Mouse (Mus musculus) frontal cortex, adult (tissue): ENCODE data around the gene Spem2.

Experiments
- ATAC-seq: cut with Nextera tagmentation; 2 replicates; pipeline ENCODE4 v1.9.2; 2017; ENCODE audit warnings: mild to moderate bottlenecking, moderate library complexity, mixed read lengths; ENCODE audit not compliant: low TSS enrichment

The Spem2 gene

DNA sequence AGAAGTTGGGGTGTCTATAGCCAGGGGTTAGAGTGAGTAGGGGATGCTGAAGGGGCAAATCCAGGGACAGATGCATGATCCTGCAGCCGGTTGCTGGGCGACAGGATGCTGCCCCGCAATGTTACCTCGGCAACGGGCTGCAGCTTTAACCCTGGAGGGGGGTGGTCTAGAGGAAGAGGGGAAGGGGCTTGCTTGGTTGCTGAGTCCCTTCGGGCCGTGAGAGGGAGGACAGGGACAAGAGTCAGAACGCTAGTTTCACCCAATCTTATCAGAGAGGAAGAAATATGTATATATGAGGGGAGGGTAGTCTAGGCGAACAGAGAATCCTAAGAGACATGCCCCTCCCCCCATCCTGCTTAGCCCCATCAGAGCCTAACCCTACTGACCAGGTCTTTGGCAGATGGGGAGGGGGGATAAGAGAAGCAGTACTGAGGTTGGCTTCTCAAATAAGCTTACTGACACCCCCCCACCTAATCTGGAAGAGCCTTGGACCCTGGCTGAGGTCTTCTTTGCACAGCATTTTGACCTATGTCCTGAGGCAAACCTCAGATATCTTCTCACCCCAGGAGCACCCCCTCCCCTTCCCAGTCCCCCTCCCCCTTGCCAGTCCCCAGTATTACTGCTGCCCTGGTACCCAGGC is 17.2 kb upstream of the Spem2 start:
- ATAC-seq: no peak

DNA sequence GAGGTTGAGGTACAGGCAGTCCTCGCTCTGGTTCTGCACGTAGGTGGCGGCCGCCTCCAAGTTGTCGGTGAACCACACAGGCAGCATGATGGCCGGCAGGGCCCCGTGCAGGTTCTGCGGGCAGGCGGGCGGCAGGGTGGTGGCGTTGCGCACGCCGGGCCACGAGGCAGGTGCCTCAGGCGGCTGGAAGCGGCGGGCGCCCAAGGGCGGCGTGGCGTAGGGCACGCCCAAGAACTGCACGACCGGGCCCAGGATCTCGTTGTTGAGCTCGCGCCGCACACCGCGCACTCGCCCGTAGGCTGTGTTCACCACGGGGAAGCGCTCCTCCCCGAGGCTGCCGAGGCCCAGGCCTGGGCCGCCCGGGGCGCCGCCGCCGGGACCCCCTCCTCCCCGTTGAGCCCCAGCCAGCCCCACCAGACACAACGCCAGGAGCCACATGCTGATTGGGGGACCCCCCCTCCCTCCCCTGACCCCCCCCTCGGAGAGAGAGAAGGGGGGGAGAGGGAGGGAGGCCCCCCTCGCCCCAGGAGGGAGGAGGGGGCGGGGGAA is 15.8 kb upstream of the Spem2 start:
- no peak for ATAC-seq

DNA sequence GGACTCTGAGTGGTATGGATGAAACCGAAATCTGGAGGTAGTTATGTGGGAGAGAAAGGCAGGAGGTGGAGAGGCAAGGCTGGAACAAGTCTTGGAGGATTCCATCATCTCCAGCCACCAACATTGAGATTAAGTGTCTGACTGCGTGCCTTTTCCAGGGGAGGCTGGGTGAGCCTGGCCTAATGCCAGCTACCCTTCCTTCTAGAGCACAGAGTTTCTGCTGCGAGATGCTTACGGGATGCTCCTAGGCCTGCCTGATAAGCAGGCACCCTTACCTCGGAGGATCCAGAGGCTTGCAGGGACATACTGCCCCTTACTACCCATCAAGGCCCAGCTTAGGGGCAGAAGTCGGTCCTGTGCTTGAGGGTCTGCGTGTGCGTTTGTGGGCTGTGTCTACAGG is 15.3 kb upstream of the Spem2 start:
- no peak for ATAC-seq

DNA sequence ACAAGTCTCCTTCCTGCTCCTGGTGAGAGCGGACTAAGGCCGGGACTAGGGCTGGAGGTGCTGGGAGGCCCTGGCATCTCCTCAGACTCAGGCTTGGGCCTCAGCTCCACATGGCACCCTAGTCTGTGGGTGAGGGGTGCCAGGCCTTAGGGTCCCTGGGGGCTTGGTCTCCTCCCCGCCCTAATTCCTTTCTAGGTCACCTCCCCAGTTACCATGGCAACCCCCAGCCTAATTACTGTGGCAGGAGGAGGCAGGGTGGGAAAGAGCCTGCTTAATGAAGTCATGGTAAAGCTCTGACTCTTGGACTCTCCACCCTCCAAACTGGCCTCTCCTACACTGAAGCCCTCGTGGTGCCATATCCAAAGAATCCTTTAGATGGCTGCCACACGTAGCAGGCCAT is 10.6 kb upstream of the Spem2 start:
- ATAC-seq: no peak

DNA sequence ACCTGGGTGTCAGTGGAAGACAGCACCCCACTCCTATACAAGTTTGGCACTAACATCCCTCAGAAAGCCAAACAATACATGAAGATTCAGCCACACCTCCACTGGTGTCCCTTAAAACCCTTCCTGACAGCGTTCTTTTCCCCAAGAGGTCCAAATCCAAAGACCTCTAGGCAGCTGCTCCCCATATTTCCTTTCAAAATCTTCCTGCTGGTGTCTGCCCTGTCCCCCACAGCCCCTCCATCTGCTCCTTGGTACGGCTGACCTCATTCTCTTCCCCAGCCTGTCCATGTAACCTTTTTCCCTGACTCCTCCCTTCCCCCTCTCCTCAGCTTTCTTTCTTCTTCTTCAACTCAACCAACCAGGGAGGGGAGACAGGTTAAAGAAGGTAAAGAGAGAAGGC is 5.2 kb upstream of the Spem2 start:
- ATAC-seq: no peak

DNA sequence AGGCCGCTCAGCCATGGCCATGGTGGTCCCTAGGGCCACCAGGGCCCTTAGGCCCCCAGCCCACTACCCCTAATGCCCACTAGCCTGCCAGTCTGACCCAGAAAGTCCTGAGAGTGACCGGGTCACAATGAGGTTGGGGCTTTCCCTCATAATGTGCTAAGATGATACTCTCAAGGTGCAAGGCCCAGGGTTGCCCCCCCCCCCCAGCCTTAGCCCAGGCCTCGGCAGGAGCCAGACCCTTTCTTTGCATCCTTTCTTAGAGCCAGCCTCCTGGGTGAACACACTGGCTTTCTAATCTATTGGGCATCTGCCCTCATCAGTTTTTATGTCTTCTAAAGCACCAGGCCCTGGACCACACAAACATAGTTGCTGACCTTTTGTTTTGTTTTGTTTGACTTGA is 3.8 kb upstream of the Spem2 start, which contains the start of gene Spem1:
Spem1 (minus strand) TSS at position 101 of the 400 bp plus-strand sequence.
- no peak for ATAC-seq

DNA sequence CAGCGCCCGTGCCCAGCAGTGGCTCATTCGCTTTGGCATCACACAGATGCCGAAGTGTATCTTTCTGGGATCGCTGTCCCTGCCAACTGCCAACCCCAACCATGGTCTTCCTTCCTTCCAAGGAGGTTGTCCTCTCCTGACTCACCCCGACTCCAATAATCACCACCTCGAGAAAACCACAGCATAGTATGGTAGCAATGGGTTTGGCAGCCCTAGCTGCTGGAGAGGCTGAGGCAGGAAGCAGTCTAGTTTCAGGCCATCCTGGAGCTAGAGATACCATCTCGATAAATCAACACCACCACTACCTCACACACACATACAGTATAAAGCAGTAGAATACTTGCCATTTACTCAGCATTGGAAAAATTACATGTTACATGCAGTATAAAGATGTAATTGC is 606 bp upstream of the Spem2 start:
- no peak for ATAC-seq

DNA sequence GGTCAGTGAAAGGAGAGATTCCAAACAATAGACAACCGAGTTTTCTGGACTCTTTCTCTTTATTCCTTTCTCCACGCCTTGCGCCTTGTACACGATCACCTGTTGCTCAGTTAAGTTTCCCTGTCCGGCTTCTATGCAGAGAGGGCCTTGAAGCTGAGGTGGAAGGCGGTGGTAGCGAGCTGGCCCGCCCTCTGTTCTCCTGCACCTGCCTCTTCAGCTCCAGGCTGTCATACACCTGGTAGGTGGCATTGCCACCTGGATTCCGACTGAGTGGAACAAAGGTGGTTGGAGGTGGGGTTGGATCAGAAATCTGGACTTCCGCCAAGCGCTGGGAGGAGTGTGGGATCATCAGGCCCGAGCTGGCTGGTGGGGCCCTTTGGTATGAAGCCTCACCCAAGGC is 1.7 kb downstream of the Spem2 start:
- no peak for ATAC-seq

DNA sequence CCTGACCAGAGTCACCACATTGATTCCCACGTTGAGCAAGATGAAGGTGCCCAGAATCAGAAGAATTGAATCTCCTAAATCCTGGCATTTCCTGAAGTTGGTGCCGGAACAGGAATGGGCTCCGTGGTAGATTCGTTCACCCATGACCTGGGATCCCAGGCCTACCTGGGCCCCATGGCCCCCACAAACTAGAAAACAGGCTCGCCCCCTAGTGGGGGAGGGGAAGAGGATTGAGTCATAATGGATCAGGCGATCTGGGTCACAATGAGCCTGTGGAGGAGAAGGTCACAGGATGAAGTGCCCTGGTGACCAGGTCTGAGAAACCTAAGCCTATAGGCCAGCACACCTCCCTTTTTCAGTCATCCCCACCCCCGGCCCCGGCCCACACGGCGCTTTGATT is 3.1 kb downstream of the Spem2 start, which contains the start of gene Gm39566:
Gm39566 (minus strand) TSS at position 144 of the 400 bp plus-strand sequence.
- no peak for ATAC-seq

DNA sequence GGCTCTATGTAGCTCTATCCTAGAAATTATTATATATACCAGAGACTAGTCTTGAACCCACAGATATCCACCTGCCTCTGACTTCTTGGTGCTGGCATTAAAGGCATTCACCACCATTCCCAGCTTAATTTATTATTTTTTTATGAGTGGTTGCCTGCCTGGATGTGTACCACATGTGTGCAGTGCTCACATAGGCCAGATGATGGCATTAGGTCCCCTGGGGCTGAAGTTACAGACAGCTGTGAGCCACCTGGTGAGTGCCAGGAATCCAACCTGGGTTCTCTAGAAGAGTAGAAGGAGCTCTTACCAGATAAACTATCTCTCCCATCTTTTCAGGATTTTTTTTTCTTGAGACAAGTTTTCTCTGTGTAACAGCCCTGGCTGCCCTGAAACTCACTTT is 8.0 kb downstream of the Spem2 start:
- no peak for ATAC-seq

DNA sequence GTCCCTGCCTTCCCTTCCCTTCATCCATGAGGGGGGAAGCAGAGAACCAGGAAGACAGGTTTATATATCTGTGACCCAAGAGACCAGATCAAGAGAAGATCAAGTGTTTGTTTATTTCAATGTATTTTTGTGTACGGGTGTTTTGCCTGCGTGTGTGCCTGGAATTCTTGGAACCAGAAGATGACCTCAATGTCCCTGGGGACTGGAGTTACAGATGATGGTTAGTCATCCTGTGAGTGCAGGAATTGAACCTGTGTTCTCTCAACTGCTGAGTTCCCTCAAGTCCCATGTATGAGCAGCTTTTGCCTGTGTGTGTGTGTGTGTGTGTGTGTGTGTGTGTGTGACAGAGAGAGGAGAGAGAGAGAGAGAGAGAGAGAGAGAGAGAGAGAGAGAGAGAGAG is 10.6 kb downstream of the Spem2 start:
- ATAC-seq: no peak

DNA sequence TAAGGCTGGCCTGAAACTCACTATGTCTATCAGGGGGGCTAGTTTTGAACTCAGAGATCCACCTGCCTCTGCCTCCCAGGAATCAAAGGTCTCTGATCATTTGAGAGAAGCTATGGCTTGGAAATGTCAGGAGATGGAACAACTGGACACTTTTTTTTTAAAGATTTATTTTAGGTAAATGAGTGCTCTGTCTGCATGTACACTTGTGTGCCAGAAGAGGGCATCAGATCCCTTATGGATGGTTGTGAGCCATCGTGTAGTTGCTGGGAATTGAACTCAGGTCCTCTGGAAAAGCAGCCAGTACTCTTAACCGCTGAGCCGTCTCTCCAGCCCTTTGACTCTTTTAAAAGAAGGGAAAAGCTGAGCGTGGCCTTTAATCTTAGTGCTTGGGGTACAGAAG is 11.9 kb downstream of the Spem2 start:
- ATAC-seq: no peak

DNA sequence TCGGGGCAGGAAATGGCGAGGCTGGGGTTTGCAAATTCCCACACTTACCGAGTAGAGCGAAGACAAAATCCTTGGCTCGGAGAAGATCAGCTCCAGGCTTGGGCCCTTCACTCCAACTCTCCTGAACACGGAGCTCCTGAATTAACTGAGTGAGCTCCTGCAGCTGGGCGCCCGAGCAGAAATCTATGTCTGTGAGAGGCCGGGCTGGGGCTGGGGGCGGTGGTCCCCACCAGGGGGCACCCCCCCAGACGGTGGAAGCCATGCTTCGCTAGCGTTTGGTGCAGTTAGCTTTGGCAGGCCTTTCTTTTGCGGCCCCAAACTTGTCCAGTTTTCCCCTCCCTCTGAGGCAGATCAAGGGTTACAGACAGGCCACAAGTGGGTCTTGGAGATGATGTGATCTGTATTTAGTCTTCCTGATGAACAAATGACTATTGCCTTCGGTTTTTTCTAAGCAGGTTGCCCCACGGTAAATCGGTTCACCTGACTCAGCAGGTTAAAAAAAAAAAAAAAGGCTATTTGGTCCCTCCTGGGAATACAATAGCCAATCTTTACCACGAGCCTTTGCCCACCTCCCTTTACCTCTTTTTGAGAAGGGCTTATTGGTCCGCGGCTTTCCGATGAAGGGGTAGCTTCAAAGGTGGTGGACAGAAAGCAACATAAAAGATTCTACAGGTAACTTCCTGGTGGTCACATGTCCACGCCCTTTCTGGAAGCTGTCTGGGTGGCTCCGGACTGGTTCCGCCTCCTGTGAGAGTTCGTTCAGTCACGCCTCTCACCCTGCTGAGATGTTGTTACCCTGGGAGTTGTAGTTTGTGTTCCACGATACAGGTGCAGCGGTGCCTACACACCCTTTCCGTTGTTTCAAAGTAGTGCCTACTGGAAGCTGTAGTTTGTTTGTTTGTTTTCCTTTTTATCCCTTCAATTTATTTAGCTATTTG is 13.0 kb downstream of the Spem2 start, which contains the start of gene Tmem102:
Tmem102 (minus strand) TSS at position 653 of the 938 bp plus-strand sequence.
- ATAC-seq: no peak

DNA sequence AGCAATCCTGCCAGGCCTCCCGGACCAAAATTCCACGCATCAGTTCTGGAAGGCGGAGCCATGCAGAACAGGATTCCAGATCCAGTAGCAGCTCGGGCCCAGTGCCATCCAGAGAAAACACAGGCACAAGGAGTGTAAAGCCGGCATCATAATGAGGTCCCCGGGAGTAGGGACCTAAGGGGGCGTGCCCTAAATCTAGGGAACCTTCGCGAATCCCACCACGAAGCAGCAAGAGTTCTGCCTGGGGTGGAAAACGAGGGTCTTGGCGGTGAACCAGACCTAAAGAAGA is 13.7 kb downstream of the Spem2 start:
- ATAC-seq: no peak

DNA sequence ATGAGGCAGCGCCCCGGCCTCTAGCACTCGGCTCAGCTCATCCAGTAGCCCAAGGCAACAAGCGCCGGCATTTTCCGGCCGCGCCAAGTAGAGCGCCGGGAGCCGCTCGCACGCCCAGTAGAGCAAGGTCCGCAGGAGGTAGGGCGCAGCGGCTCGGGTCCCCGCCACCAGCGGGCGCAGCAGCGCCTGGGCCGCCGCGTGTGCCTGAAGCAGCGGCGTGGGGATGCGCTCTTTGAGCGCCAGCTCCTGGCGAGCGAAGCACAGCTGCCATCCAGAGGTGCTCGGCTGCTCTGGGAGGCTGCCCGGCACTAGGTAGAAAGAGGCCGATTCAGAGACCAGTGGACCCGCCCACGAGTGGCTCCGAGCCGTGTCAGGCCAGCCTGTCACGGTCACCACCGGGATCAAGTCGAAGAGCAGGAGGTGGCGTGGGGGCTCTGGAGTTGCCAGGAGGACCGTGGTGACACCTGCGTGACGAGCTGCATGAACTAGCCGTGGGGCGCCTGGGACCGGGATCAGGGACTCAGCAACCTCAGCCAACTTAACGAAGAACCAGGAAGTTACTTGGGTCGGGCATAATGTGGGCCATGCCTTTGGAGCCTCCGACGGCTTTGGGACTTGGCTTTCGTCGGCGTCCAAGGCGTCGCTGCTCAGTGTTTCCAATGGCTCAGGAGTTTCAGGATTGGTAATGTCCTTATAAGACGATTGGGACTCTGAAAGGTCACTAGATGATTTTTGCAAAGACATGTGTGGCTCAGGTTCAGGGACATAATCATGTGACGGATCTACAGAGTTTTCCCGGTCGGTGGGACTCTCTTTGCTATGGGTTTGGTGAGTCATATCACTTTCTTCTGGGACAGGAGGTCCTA is 14.2 kb downstream of the Spem2 start:
- peak; percentile 75; the same call in 1 of the 2 replicates for ATAC-seq

DNA sequence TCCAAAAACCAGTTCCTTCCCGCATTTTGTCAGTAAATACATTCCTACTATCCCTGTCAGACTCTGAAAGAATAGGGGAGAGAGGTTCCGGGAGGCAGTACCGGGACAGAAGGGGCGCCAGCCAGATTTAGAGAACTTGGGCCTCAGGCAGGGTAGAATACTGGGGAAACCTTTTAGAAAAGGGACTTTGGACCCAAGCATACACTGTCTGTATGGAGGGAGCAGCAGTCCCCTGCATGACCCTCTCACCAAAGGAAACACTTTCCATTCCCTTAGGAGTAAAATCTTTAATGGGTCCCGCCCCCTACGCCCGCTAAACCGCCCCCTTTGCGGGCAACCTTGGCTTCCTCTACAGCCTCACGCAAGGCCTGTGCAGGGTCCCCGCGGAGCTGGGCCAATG is 14.9 kb downstream of the Spem2 start:
- no peak for ATAC-seq

DNA sequence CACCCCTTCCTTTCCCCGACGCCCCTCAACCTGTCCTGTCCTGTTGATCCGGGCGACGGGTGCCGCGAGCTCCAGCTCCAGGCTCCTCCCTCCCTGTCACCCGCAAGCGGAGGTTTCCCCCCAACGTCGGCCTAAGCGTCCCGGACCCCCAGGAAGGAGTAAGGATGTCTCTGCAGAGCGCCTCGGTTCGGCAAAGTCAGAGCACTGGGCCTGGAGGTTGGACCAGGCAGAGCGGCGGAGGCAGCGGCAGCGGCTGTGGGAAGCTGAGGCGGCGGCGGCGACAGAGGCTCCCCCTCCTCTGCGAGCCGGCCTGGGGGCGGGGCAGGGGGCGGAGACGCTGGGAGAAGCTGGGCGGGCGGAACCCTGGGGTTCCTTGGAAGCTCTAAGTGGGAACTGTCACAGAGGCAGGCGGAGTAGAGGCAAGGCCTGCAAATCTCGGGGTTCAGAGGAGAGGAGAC is 15.6 kb downstream of the Spem2 start:
- ATAC-seq: peak; percentile 31; the same call in 1 of the 2 replicates

DNA sequence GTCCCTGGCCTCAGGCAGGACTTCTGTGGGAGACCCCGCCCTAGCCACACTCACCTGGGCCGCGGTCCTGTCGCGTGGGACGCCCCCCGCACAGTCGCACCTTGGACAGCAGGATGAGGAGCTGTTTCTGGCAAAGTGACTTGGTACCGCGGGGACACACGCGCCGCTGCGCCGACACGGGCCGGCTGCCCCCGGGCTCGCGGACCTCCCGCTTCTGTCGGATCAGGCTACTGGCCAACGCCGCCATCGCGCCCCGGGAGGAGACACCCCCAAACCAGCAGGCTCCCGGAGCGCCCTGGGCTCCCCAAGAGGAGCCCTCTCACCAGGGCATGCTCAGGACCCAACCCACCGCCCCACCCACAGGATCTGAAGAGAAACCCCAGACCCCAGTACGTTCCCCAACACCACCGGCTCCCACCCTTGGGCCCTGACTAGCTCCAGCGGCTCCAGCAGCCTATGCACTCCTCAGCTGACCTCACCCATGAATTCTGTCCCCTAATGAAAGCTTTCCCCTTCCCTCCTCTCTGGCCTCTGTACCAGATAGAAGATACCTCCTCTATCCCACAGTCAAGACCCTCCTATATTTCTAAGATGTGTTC is 16.8 kb downstream of the Spem2 start, which contains the start of gene Fgf11:
Fgf11 (minus strand) TSS at position 479 of the 599 bp plus-strand sequence.
- no peak for ATAC-seq

DNA sequence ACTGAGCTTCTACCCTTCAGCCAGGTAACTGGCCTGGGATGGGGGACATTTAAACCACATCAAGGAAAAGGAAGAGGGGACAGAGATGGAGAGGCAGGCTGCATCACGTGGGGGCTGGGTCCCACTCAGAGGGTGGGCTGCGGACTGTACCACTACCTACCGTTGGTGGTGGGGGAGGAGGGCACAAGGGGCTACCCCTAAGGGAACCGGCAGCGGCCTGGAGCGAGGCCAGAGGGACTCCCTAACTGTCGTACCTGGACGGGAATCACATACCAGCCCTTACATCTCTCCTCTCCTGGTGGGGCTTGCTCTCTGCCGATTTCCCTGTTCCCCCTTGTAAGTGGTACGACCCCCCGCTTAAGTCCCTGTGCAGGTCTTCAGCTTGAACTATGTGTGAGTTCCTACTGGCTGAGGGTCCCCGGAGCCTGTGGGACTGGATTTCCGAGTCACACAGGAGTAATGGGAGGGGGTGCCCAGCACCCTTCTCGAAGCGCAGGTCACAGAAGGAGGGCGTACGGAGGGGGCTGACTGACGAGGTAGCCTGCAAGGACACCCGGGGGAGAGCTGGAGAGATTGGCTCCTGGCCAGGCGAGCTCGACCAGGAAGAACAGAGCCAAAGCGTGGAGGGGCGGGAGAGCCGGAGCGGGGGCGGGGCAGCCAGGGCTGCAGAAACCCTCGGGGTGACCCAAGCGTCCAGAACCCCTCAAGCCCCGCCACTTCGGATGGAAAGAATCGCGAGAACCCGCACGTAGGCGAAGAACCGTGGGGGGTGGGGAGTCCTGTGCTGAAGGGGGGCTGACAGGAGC is 17.7 kb downstream of the Spem2 start:
- ATAC-seq: no peak

DNA sequence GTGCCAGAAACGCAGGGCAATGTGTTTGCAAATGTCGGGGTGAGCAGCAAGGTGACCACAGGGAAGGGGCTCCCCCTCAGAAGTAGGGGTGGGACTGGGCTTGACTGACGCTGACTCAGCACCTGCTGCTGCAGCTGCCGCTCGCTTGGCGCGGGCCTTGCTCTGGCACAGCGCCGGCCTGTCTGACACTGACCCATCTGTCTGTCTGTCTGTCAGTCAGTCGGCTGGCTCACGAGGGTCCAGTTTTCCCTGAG is 18.2 kb downstream of the Spem2 start:
- no peak for ATAC-seq
